Mouse (Mus musculus): ENCODE data around the gene Arhgap45. TPM values are rescaled to one million over a fixed set of nuclear protein-coding genes. Genes with fewer than 3 reads are reported as not detected.

Arhgap45 gene
- polyA plus RNA-seq, 1 experiment from 2014 or later, result 15.5 TPM

- WGBS, result 92% methylated on average over 27 of the region's 27 CpGs
- H3K4me1 ChIP-seq, result peaks cover 37% of the 10 kb centered on the region
Observed at GRCm38 (mm10) chr10:80056976-80057682, 40.7 kb downstream of the Arhgap45 start.

DNA sequence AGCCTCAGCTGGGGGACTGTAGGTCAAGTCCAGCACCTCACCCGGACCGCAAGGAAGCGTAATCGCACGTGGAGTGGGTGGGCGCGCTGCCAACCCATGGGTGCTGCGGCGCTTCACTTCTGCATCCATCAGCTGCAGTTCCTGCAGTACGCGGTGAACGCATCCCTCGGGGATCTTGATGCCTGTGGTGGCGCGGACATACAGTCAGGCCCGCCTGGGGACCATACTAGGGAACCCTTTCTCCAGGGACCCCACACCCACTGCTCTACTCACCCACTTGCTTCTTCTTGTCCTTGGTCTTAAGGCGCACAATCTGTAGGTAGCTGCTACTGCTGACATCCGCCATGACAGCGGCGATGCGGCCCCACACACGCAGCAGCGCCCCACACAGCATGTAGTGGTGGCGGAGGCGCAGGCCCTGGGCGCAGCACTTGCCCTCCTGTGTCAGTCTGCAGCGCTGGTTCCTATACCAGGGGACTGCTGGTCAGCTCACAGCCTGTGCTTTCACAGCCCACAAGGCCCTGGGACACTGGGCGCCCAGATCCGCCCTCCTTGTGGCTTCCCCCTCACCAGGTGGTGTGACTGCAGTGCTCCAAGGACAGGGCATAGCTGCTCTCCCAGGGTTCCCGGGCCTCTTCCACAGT is 41.4 kb downstream of the Arhgap45 start:
- WGBS, result 77% methylated on average over 30 of the region's 30 CpGs

More at GRCm38 (mm10) chr10:80056976-80057682, 40.7 kb downstream of the Arhgap45 start:
- no peaks in the 10 kb centered on the region for H3K9me3 ChIP-seq (replicated peaks)
- no peaks in the 10 kb centered on the region for H3K27me3 ChIP-seq (ENCODE audit: low read depth, poor library complexity, severe bottlenecking)
- 0 out of 2 replicates have a peak overlapping the region, but pooled peaks have one; percentile 9 for H3K27ac ChIP-seq
- DNase-seq (ENCODE audit: low spot score), result no peak
- H3K4me3 ChIP-seq, result no peak overlapping the region
- H3K36me3 ChIP-seq, result peaks cover 68% of the 10 kb centered on the region

DNA sequence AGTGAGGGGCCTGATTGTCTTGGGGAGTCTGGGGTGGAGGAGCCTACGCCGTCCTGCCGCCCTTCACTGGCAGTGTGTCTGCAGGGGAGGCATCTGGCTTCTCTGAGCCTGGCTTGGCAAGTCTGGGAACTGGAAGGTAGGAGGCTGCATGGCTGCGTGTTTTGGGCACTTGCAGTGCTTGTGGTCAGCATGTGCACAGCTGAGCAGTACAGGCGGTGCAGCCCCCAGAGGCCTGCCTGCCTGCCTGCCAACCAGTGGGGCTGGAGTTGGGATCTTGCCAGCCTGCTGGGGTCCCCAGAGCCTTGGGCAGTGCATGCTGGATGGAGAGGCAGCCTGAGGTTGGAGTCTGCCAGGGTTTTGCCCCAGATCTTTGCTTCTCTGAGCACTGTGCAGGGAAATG is 46.7 kb downstream of the Arhgap45 start:
- H3K27ac ChIP-seq, result peak overlapping the region; percentile 7; the same call in 1 of the 2 replicates
- H3K27me3 ChIP-seq (ENCODE audit: low read depth, poor library complexity, severe bottlenecking), result no peaks in the 10 kb centered on the region
- H3K9me3 ChIP-seq (replicated peaks), result no peaks in the 10 kb centered on the region
- H3K36me3 ChIP-seq, result peaks cover 82% of the 10 kb centered on the region
- no peak overlapping the region for H3K4me3 ChIP-seq
- no peak for DNase-seq (ENCODE audit: low spot score)
- H3K4me1 ChIP-seq, result peaks cover 8% of the 10 kb centered on the region
- WGBS, result 96% methylated on average over 5 of the region's 5 CpGs

More for the DNA sequence above, 41.4 kb downstream of the Arhgap45 start:
- H3K4me1 ChIP-seq, result peaks cover 31% of the 10 kb centered on the region
- no peaks in the 10 kb centered on the region for H3K9me3 ChIP-seq (replicated peaks)
- no peak overlapping the region for H3K4me3 ChIP-seq
- H3K27me3 ChIP-seq (ENCODE audit: low read depth, poor library complexity, severe bottlenecking), result no peaks in the 10 kb centered on the region
- peak overlapping the region; percentile 9 for H3K27ac ChIP-seq
- no peak for DNase-seq (ENCODE audit: low spot score)
- peaks cover 75% of the 10 kb centered on the region for H3K36me3 ChIP-seq

DNA sequence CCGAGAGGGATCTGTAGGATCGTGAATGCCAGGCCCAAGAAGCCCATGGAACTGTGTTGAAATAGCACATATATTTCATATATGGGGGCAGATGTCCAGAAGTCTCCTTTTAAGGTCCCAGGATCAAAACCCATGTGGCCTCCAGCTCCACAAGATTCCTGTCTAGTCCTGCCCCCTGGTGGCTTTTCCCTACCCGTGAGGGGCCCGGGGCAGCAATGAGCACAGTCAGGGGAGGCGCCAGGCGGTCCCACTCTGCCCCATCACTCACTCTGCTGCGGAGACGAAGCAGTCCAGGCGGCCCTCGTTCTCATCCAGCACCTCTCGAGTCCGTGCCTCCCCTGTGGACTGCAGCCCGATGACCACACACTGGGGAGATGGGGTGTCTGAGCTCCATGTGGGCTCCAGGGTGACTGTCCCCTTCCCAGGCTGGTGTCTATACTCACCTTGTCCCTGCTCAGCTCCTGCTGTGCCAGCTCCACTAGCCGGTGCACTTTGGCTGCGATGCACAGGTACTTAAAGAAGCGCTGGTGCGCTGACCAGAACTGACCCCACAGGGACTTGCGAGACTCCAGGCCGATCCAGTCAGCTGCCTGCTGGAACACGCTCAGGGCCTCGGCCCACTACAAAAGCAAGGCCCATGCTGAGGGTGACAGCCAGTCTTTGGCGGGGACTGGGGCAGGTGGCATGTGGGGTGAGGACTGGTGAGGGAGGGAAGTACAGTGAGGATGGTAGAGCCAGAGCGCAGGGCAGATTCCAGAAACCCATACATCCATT is 47.6 kb downstream of the Arhgap45 start:
- H3K4me3 ChIP-seq, result no peak overlapping the region
- H3K36me3 ChIP-seq, result peaks cover 76% of the 10 kb centered on the region
- peaks cover 8% of the 10 kb centered on the region for H3K4me1 ChIP-seq
- no peaks in the 10 kb centered on the region for H3K27me3 ChIP-seq (ENCODE audit: low read depth, poor library complexity, severe bottlenecking)
- WGBS, result 76% methylated on average over 23 of the region's 23 CpGs
- peak overlapping the region; percentile 16; the same call in 1 of the 2 replicates for H3K27ac ChIP-seq
- no peaks in the 10 kb centered on the region for H3K9me3 ChIP-seq (replicated peaks)
- no peak for DNase-seq (ENCODE audit: low spot score)

DNA sequence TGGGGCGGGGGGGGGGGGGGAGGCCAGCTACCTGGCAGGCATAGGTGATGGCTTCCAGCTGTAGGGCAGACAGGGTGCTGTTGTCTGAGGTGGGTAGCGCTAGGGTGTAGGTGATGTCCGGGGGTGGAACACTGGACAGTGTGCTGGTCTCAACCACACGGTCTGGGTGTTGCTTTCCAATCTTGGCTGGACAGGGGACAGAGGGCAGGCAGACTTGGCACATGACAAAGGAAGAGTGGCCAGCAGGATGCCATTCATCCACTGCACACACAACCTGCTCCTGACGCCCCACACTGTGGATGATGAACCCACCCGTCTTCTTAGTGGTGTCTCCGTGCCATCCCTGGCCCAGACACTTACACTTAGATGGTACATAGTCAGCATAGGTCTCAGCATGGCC is 52.8 kb downstream of the Arhgap45 start:
- Histone ChIP-seq H3K27me3 (ENCODE audit: low read depth, poor library complexity, severe bottlenecking) (no peaks in the 10 kb centered on the region), H3K27ac (no peak overlapping the region), H3K4me3 (no peak overlapping the region), H3K9me3 (replicated peaks) (no peaks in the 10 kb centered on the region), H3K36me3 (peaks cover 34% of the 10 kb centered on the region), H3K4me1 (peaks cover 29% of the 10 kb centered on the region)
- no peak for DNase-seq (ENCODE audit: low spot score)
- 88% methylated on average over 6 of the region's 7 CpGs for WGBS

DNA sequence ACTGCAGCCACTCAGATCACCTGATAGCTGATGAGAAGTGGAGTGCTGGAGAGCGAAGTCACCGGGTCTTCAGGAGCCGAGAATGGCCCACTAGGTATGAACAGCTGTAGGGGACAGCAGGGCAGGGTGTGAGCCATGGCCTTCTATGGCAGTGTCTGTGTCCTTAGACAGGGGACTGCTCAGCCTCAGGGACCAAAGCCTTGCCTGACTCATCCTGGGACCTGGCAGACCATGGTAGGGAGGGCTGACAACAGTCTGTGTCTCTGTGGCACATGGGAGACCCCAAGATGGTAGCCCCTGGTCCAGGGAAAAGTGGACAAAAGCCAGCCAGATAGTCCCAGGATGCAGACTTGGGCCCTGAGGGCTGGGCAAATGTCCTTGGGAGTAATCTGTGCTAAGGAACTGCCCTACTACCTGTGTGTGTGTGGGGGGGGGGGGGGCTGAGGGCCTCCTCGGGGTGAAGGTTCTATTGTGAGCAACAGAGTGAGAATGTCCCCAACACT is 53.5 kb downstream of the Arhgap45 start:
- Histone ChIP-seq H3K9me3 (replicated peaks) (no peaks in the 10 kb centered on the region), H3K36me3 (peaks cover 29% of the 10 kb centered on the region), H3K27me3 (ENCODE audit: low read depth, poor library complexity, severe bottlenecking) (no peaks in the 10 kb centered on the region), H3K4me3 (no peak overlapping the region), H3K27ac (no peak overlapping the region), H3K4me1 (peaks cover 35% of the 10 kb centered on the region)
- no peak for DNase-seq (ENCODE audit: low spot score)
- 93% methylated on average over 4 of the region's 4 CpGs for WGBS

DNA sequence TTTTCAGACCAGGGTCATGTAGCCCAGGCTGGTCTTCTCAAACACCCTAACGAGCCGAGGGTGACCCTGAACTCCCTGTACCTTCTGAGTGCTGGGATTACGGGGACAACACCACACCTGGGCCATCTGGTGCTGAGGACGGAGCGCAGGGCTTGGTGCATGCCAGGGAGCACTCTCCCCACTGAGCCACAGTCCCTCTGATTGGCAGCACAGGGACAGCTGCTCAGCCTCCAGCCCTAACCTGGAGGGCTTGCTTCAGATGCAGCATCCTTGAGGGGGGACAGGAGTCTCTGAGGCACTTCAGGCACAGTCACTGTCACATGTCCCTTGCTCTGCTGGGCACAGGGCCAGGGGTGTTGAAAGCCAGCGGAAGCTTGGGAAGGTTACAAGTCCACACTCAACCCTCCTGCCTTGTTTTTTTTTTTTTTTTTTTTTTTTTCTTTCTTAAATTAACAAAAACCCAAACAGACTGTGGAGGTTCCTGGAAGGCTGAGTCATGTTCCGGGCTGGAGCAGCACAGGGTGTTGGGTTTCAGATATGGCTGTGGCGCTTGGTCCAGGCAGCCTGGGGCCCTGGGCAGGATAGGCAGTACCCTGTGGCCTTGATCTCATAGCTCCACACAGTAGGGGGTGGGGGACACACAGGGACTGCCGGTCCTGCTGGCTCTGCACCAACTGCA is 54.5 kb downstream of the Arhgap45 start:
- DNase-seq (ENCODE audit: low spot score), result no peak
- peaks cover 45% of the 10 kb centered on the region for H3K4me1 ChIP-seq
- H3K27me3 ChIP-seq (ENCODE audit: low read depth, poor library complexity, severe bottlenecking), result no peaks in the 10 kb centered on the region
- peak overlapping the region; percentile 67 for H3K27ac ChIP-seq
- peaks cover 25% of the 10 kb centered on the region for H3K36me3 ChIP-seq
- no peaks in the 10 kb centered on the region for H3K9me3 ChIP-seq (replicated peaks)
- WGBS, result 65% methylated on average over 9 of the region's 9 CpGs
- no peak overlapping the region for H3K4me3 ChIP-seq

- WGBS, result 89% methylated on average over 3 of the region's 3 CpGs
- no peaks in the 10 kb centered on the region for H3K9me3 ChIP-seq (replicated peaks)
- H3K36me3 ChIP-seq, result peaks cover 21% of the 10 kb centered on the region
- no peak overlapping the region for H3K4me3 ChIP-seq
- H3K4me1 ChIP-seq, result peaks cover 48% of the 10 kb centered on the region
- H3K27ac ChIP-seq, result peak overlapping the region; percentile 66; the same call in 1 of the 2 replicates
- no peak for DNase-seq (ENCODE audit: low spot score)
- no peaks in the 10 kb centered on the region for H3K27me3 ChIP-seq (ENCODE audit: low read depth, poor library complexity, severe bottlenecking)
Observed at GRCm38 (mm10) chr10:80071516-80071900, 55.1 kb downstream of the Arhgap45 start.

DNA sequence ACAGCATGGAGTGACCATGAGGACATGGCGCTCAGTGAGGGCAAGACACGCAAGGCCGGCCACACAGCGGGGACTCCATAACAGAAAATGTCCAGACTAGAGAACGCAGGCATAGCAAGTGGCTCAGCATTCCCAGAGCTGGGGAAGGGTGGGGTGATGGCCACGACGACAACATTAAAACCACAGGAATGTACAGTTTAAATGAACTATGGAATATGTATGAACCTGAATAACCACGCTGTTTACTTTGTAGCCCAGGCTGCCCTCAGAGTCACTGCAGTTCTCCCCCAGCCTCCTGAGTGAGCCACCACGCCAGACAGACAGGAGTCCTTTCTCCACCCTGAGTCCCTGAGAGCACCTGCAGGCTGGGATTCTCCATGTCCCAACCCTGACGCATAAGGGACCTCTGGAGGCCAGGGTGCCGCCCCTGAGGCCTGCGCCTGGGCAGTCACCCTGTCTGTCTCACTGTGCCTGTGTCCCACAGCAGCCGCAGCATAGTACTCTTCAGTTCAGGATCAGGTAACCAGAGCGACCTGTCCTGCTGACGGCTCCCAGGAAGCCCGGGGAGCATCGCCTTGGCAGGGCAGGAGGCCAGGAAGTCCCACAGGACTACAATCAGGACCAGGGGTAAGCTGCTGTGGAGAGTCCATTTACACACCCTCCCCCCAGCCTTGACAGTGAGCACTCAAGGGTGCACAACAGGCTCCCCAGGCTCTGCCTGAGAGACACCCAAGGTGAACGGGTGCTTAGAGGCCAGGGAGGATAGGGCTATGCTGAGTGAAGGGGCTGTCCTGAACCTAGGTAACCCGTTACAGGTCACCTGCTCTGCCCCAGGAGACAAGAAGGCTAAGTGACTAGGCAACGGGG is 56.4 kb downstream of the Arhgap45 start:
- Histone ChIP-seq H3K4me1 (peaks cover 48% of the 10 kb centered on the region), H3K36me3 (peaks cover 19% of the 10 kb centered on the region; the same call in 1 of the 2 replicates), H3K9me3 (replicated peaks) (no peaks in the 10 kb centered on the region), H3K27ac (peak overlapping the region; percentile 26; the same call in 1 of the 2 replicates), H3K27me3 (ENCODE audit: low read depth, poor library complexity, severe bottlenecking) (no peaks in the 10 kb centered on the region), H3K4me3 (no peak overlapping the region; the same call in 1 of the 2 replicates)
- DNase-seq (ENCODE audit: low spot score), result no peak
- 86% methylated on average over 20 of the region's 20 CpGs for WGBS

GRCm38 (mm10) chr10:80074813-80075601 is 58.6 kb downstream of the Arhgap45 start:
- peak; percentile 40 for DNase-seq (ENCODE audit: low spot score)
- peak overlapping the region; percentile 56 for H3K27ac ChIP-seq

DNA sequence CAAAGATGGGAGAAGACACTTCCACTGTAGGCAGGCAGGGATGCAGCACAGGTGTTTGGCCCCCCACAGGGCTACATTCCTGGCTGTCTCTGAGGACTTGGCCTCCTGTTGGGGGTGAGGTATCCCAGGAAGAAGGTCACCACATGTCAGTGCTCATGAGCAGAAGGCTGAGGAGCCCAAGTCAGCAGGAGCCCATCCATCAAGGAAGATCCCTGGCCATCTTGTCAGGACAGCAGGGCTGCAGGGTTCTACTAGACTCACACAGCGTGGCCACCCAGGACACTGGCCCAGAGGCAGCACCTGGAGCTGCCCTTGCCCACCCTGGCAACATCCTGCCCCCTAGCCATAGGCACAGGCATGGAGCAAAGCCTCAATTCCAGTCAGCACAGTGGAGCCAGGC is 59.5 kb downstream of the Arhgap45 start:
- peak overlapping the region; percentile 21; the same call in 1 of the 2 replicates for H3K27ac ChIP-seq
- no peaks in the 10 kb centered on the region for H3K27me3 ChIP-seq (ENCODE audit: low read depth, poor library complexity, severe bottlenecking)
- no peak for DNase-seq (ENCODE audit: low spot score)
- H3K4me3 ChIP-seq, result no peak overlapping the region
- H3K36me3 ChIP-seq, result peaks cover 39% of the 10 kb centered on the region
- no peaks in the 10 kb centered on the region for H3K9me3 ChIP-seq (replicated peaks)
- 52% methylated on average over 1 of the region's 1 CpGs for WGBS
- peaks cover 43% of the 10 kb centered on the region for H3K4me1 ChIP-seq

More at GRCm38 (mm10) chr10:80074813-80075601, 58.6 kb downstream of the Arhgap45 start:
- H3K36me3 ChIP-seq, result peaks cover 32% of the 10 kb centered on the region
- peak overlapping the region; percentile 37 for H3K4me3 ChIP-seq
- no peaks in the 10 kb centered on the region for H3K9me3 ChIP-seq (replicated peaks)
- no peaks in the 10 kb centered on the region for H3K27me3 ChIP-seq (ENCODE audit: low read depth, poor library complexity, severe bottlenecking)
- WGBS, result 16% methylated on average over 28 of the region's 28 CpGs
- peaks cover 48% of the 10 kb centered on the region for H3K4me1 ChIP-seq
